Mouse (Mus musculus) hindbrain, embryonic 16.5 days (tissue): Measurements from ENCODE around the gene Hist1h1a. TPM values are rescaled to one million over a fixed set of nuclear protein-coding genes. Genes with fewer than 3 reads are reported as not detected.
"Not testable (repeated sequence)": the region's sequence is repeated elsewhere in the genome, so short reads cannot be mapped to it uniquely, and the experiment has no call there.

Source experiments
- ATAC-seq: fragments of 200-750 bp; cut with Nextera tagmentation; 2 replicates; pipeline ENCODE4 v1.8.0; 2017; ENCODE audit warnings: moderate TSS enrichment, moderate library complexity
- H3K27ac ChIP-seq: fragments of 300-500 bp; sonication (generic); 2 replicates; pipeline ENCODE4 v1.5.1; 2014; ENCODE audit warnings: low read depth, mild to moderate bottlenecking, control low read depth, low read length, moderate library complexity
- H3K27me3 ChIP-seq: fragments of 300-500 bp; sonication (generic); replicated peaks from 2 replicates; pipeline ENCODE4 v1.6.1; 2014; ENCODE audit warnings: low read length; ENCODE audit not compliant: control insufficient read depth, insufficient read depth
- H3K36me3 ChIP-seq: fragments of 300-500 bp; sonication (generic); 2 replicates; pipeline ENCODE4 v1.6.1; 2014; ENCODE audit warnings: mild to moderate bottlenecking, low read length, moderate library complexity, mixed read lengths; ENCODE audit not compliant: control insufficient read depth, insufficient read depth
- H3K4me1 ChIP-seq: fragments of 300-500 bp; sonication (generic); 2 replicates; pipeline ENCODE4 v1.6.1; 2014; ENCODE audit warnings: low read depth, low read length; ENCODE audit not compliant: control insufficient read depth, insufficient read depth
- H3K4me2 ChIP-seq: fragments of 300-500 bp; sonication (generic); 2 replicates; pipeline ENCODE4 v1.6.1; 2014; ENCODE audit warnings: mild to moderate bottlenecking, low read length, control low read depth, moderate library complexity
- H3K4me3 ChIP-seq: fragments of 300-500 bp; sonication (generic); 2 replicates; pipeline ENCODE4 v1.5.1; 2014; ENCODE audit warnings: mild to moderate bottlenecking, low read length, control low read depth, moderate library complexity
- H3K9ac ChIP-seq: fragments of 300-500 bp; sonication (generic); 2 replicates; pipeline ENCODE4 v1.6.1; 2014; ENCODE audit warnings: low read depth, mild to moderate bottlenecking, control low read depth, low read length, moderate library complexity
- H3K9me3 ChIP-seq: fragments of 300-500 bp; sonication (generic); 2 replicates; pipeline ENCODE4 v1.6.1; 2014; ENCODE audit warnings: mild to moderate bottlenecking, low read length, moderate library complexity; ENCODE audit not compliant: control insufficient read depth
- WGBS: fragments of 180-500 bp; shearing (Covaris S2); extraction: QIAGEN DNeasy Blood & Tissue Kit; methylation state at CpG from one replicate; pipeline ENCODE4 v1.1.7; 2014; 5-methylcytosine and 5-hydroxymethylcytosine counted together
- polyA plus RNA-seq: library from polyadenylated mRNA; unstranded; fragments of >200 nt; fragmentation: Nextera tagmentation; extraction: Ambion mirVana; gene quantifications from 2 replicates; pipeline ENCODE4 v1.2.1, GENCODE M21; 2015

The Hist1h1a gene
- polyA plus RNA-seq, result 0.44 TPM in 1 of 2 replicates, not detected in the other

DNA sequence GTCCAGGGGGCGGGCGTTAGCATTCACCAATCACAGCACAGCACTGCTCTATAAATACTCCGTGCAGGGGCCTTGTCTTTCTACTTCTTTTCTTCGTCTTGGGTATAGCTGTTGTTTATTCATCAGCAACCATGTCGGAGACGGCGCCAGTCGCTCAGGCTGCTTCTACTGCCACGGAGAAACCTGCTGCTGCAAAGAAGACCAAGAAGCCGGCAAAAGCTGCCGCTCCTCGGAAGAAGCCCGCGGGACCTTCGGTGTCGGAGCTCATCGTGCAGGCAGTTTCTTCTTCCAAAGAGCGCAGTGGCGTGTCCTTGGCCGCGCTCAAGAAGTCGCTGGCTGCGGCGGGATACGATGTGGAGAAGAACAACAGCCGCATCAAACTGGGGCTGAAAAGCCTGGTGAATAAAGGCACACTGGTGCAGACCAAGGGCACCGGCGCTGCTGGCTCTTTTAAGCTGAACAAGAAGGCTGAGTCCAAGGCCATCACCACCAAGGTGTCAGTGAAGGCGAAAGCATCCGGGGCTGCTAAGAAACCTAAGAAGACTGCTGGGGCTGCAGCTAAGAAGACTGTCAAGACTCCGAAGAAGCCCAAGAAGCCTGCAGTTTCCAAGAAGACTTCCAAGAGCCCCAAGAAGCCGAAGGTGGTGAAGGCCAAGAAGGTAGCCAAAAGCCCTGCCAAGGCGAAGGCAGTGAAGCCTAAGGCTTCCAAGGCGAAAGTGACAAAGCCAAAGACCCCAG, at the start of gene Hist1h1a:
Gene Hist1h1a (plus strand): TSS at position 81 of the 738 bp plus-strand sequence.
- peak within 1 kb of the TSS; percentile 82 for H3K27ac ChIP-seq
- H3K9ac ChIP-seq, result peak within 1 kb of the TSS; percentile 69
- H3K9me3 ChIP-seq, result no peaks in the 10 kb centered on the region
- H3K36me3 ChIP-seq, result no peaks in the 10 kb centered on the region
- 4% methylated on average over 34 of the region's 34 CpGs for WGBS
- no peaks in the 10 kb centered on the region for H3K27me3 ChIP-seq
- H3K4me1 ChIP-seq, result peaks cover 15% of the 10 kb centered on the region
- H3K4me2 ChIP-seq, result peak within 1 kb of the TSS; percentile 94
- ATAC-seq, result peak; percentile 80
- H3K4me3 ChIP-seq, result peak within 1 kb of the TSS; percentile 68

DNA sequence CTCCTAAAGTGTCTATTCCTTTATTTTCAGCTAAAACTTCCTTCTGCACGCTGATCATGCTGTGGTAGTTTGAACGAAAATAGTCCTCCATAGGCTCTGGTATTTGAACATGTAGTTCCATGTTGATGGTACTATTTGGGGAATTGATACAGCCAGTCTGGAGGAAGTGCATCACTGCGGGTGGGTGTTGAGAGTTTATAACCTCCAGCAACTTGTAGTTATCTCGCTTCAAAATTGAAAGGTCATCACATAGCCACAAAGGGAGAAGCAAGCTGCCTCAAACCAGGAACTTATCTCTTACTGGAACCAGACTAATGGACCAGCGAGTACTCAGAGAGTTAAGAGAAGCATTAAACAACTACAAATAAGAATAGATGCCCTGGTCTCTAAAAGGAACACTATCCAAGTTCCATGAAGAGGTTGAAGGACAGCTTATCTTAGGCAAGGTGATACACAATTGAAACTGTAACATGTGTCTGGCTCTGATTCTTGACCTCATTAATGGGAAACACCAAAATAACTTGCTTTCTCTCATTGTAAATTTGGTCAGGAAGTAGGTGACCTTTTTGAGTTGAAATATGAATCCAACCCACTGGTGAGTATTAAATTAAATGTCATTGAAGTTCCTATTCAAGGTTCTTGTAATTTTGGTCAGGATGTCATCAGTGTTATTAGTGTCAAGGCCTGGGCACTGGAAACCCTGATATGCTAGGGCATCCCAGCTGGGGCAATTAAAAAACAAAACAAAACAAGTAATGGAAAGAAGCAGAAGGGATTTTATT, 47.0 kb upstream of the Hist1h1a start:
- Histone ChIP-seq H3K4me1 (no peaks in the 10 kb centered on the region), H3K4me2 (no peak overlapping the region), H3K9me3 (no peaks in the 10 kb centered on the region), H3K9ac (no peak overlapping the region), H3K27me3 (no peaks in the 10 kb centered on the region), H3K4me3 (no peak overlapping the region), H3K36me3 (no peaks in the 10 kb centered on the region), H3K27ac (no peak overlapping the region)
- 88% methylated on average over 5 of the region's 5 CpGs for WGBS
- ATAC-seq, result no peak

DNA sequence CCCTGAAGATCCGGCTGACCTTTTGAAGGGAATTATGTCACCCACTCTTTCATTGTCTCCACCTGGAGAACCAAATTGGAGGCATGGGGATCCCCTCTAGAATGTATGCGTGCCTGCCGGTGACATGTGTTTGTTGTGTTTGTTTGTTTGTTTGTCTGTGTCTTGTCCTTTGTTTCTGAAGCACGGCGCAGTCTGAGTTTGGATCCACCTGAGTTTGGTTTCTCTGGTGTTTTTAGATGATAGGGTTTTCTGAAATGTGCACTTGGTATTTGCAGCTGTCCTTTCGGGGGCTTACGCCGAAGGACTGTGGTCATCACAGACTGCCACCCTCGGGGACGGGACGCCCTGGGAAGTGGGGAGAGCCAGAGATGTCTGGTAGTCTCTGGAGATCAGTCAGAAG, 46.3 kb upstream of the Hist1h1a start:
- Histone ChIP-seq H3K4me2 (no peak overlapping the region), H3K4me3 (no peak overlapping the region), H3K4me1 (no peaks in the 10 kb centered on the region), H3K9ac (no peak overlapping the region), H3K27me3 (no peaks in the 10 kb centered on the region), H3K36me3 (no peaks in the 10 kb centered on the region), H3K27ac (no peak overlapping the region), H3K9me3 (no peaks in the 10 kb centered on the region)
- WGBS, result 56% methylated on average over 11 of the region's 11 CpGs
- ATAC-seq, result no peak

- not testable (repeated sequence) for H3K4me1 ChIP-seq, H3K4me3 ChIP-seq, H3K4me2 ChIP-seq, H3K9ac ChIP-seq, H3K9me3 ChIP-seq, H3K27ac ChIP-seq, H3K36me3 ChIP-seq, ATAC-seq, H3K27me3 ChIP-seq
- WGBS, result 11% methylated on average over 2 of the region's 2 CpGs
Measured at GRCm38 (mm10) chr13:23717593-23718245, 45.7 kb upstream of the Hist1h1a start.

GRCm38 (mm10) chr13:23724239-23724638, 39.2 kb upstream of the Hist1h1a start:
- Histone ChIP-seq H3K27me3 (no peaks in the 10 kb centered on the region), H3K4me3 (no peak overlapping the region), H3K27ac (no peak overlapping the region), H3K9ac (no peak overlapping the region), H3K36me3 (no peaks in the 10 kb centered on the region), H3K4me1 (no peaks in the 10 kb centered on the region), H3K4me2 (no peak overlapping the region), H3K9me3 (no peaks in the 10 kb centered on the region)
- WGBS, result 78% methylated on average over 4 of the region's 4 CpGs
- no peak for ATAC-seq

GRCm38 (mm10) chr13:23725213-23725612, 38.3 kb upstream of the Hist1h1a start:
- Histone ChIP-seq H3K4me1 (no peaks in the 10 kb centered on the region), H3K4me3 (no peak overlapping the region), H3K9me3 (no peaks in the 10 kb centered on the region), H3K9ac (no peak overlapping the region), H3K27ac (no peak overlapping the region), H3K36me3 (no peaks in the 10 kb centered on the region), H3K4me2 (no peak overlapping the region), H3K27me3 (no peaks in the 10 kb centered on the region)
- WGBS, result 14% methylated on average over 1 of the region's 1 CpGs
- no peak for ATAC-seq

DNA sequence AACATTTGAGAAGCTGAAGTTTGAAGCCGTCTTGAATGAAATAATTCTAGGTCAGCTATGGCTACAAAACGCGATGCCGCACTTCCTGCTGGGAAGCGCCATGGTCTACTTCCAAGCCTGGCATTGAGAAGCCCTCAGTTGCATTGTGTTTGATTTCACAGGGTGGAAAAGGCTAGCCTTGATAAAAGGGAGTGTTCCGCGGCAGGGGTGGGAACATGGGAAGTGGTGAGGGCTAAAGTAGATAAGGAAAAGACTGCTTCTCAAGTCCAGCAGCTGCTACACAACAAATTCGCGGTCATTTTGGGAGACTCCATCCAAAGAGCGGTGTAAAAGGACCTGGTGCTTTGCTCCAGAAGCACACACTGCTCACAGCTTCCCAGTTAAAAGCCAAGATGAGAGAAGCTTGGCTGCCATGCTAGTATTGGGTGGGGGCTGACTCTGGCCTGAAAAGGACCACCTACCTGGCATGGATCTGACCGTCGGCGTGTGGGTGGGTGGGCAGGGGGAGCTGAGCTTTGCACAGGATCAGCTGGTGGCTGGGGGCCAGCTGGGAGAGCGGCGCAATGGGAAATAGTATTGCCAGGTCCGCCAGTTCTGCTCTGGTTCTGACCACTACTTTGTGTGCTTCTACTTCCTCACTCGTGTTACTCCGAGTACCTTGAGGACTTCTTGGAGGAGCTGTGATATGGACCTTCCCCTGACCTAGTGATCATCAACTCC, 34.8 kb upstream of the Hist1h1a start:
- H3K9me3 ChIP-seq, result no peaks in the 10 kb centered on the region
- H3K9ac ChIP-seq, result no peak overlapping the region
- H3K4me3 ChIP-seq, result no peak overlapping the region
- no peaks in the 10 kb centered on the region for H3K4me1 ChIP-seq
- no peak overlapping the region for H3K4me2 ChIP-seq
- H3K27ac ChIP-seq, result no peak overlapping the region
- no peaks in the 10 kb centered on the region for H3K27me3 ChIP-seq
- 81% methylated on average over 18 of the region's 18 CpGs for WGBS
- ATAC-seq, result no peak
- H3K36me3 ChIP-seq, result no peaks in the 10 kb centered on the region

DNA sequence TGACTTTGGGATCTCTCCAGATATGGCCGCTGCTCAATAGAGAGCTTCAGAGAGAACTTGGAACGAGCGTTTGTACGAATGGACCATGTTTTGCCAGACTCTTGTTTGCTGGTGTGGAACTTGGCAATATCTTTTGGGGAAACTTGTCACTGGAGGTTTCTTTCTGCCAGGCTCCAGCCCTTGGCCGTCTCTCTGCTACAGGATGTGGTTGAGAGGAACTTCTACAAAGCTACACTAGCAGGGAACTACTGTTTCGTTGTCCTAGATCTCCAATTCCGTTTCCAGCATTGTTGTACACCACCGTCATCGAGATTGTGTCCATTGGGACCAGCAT, 34.3 kb upstream of the Hist1h1a start:
- Histone ChIP-seq H3K4me2 (no peak overlapping the region), H3K27ac (no peak overlapping the region), H3K4me3 (no peak overlapping the region), H3K4me1 (no peaks in the 10 kb centered on the region), H3K9me3 (no peaks in the 10 kb centered on the region), H3K9ac (no peak overlapping the region), H3K27me3 (no peaks in the 10 kb centered on the region), H3K36me3 (no peaks in the 10 kb centered on the region)
- 92% methylated on average over 9 of the region's 9 CpGs for WGBS
- ATAC-seq, result no peak

DNA sequence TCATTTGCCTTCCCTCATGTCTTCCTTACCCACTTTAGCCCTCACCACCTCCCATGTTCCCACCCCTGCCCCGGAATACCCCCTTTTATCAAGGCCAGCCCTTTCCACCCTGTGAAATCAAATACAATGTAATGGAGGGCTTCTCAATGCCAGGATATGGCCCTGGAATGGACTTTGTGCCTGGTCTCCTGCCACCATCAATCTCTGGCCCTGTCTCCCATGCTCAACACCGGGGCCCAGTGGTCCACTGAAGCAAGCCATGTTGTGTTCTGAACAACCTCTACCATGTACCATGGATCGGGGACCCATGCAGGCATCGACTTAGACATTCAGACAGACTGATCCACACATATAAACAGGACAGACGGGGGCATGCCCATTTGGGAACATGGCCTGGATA, 33.8 kb upstream of the Hist1h1a start:
- ATAC-seq, result no peak
- Histone ChIP-seq H3K4me2 (no peak overlapping the region), H3K27me3 (no peaks in the 10 kb centered on the region), H3K4me3 (no peak overlapping the region), H3K9me3 (no peaks in the 10 kb centered on the region), H3K4me1 (no peaks in the 10 kb centered on the region), H3K27ac (no peak overlapping the region), H3K36me3 (no peaks in the 10 kb centered on the region), H3K9ac (no peak overlapping the region)
- WGBS, result 96% methylated on average over 5 of the region's 5 CpGs
